Mouse (Mus musculus) heart, adult 2 months (tissue): ENCODE data around the gene Lin52.

Experiments used
- CTCF ChIP-seq: fragments of 200-600 bp; IDR thresholded peaks from 2 replicates; pipeline ENCODE4 v1.8.1; 2022; ENCODE audit warnings: antibody characterized with exemption, mild to moderate bottlenecking, moderate library complexity
- EP300 ChIP-seq: fragments of 200-500 bp; IDR thresholded peaks from 2 replicates; pipeline ENCODE4 v1.6.1; 2011; ENCODE audit warnings: low read depth, low read length, control low read depth; ENCODE audit not compliant: insufficient read depth
- POLR2A ChIP-seq: fragments of 200-500 bp; IDR thresholded peaks from 2 replicates; pipeline ENCODE4 v1.6.1; 2011; ENCODE audit warnings: mild to moderate bottlenecking, low read depth, low read length, control low read depth; ENCODE audit not compliant: insufficient read depth

DNA sequence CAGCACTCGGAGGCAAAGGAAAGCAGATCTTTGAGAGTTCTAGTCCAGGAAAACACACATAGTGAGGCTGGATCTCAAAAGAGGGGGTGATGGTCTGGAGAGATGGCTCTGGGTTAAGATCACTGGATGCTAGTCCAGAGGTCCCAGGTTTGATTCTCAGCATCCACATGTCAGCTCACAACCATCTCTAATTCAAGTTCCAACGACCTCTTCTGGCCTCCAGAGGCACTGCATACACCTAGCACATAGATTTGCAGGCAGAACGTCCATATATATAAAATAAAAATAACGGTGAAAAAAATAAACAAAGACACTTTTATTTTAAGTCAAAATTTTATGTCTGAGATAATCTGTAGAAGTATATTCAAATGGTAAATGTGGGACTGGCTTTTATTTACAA, 44.0 kb upstream of the Lin52 start:
- TF ChIP-seq POLR2A (no peak), CTCF (peak; percentile 25), EP300 (no peak)
